Mouse (Mus musculus) C2C12 (cell line): ENCODE data around the gene Dusp28.

Experiments
- CTCF ChIP-seq: IDR thresholded peaks from one replicate; pipeline ENCODE4 v1.5.1; 2011; ENCODE audit not compliant: control insufficient read depth, insufficient read depth, insufficient read length
- MYOG ChIP-seq: IDR thresholded peaks from one replicate; pipeline ENCODE4 v1.6.1; 2011; ENCODE audit not compliant: control insufficient read depth, insufficient read length; ENCODE audit errors: extremely low read depth

- TF ChIP-seq CTCF (no peak), MYOG (no peak)
Observed at GRCm38 (mm10) chr1:92863268-92863667, 43.5 kb upstream of the Dusp28 start.
